Mouse (Mus musculus) colon, adult 2 months (tissue): ENCODE data around the gene Clec1b. TPM values are rescaled to one million over a fixed set of nuclear protein-coding genes. Genes with fewer than 3 reads are reported as not detected.

ENCODE experiments used
- polyA plus RNA-seq: library from polyadenylated mRNA; depleted of rRNA; stranded (reverse); fragments of >200 nt; gene quantifications from 2 replicates; pipeline ENCODE4 v1.2.3, GENCODE M21; 2012; rRNA removed

Clec1b gene
- polyA plus RNA-seq: 0.08 TPM in 1 of 2 replicates, not detected in the other

DNA sequence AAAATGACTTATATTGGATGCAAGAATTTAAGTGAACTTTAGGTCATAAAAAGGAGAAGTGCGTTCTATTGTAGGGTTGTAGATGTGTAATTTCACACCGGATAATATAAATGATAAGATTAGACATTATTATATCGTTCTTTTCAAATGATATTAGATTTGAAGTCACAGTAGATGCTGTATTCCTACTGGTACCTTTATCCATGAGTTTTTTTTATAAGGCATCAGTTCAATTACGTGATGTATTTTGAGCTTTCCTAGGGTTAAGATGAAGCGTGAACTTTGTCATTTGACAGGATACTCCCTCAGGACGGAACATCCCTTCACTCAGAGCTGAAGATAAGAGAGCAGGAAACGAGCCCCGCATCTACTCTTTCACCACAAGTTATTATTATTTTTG lies at the start of gene Clec1b:
Clec1b (plus strand) TSS at position 301 of the 400 bp plus-strand sequence.

GRCm38 (mm10) chr6:129385774-129386173 lies 11.3 kb upstream of the Clec1b start, which contains the start of gene Clec12b:
Gene Clec12b (minus strand): TSS chr6:129385874.

GRCm38 (mm10) chr6:129408562-129408961 lies 11.5 kb downstream of the Clec1b start, which contains the start of gene Clec9a:
Gene Clec9a (plus strand): TSS chr6:129408862.

DNA sequence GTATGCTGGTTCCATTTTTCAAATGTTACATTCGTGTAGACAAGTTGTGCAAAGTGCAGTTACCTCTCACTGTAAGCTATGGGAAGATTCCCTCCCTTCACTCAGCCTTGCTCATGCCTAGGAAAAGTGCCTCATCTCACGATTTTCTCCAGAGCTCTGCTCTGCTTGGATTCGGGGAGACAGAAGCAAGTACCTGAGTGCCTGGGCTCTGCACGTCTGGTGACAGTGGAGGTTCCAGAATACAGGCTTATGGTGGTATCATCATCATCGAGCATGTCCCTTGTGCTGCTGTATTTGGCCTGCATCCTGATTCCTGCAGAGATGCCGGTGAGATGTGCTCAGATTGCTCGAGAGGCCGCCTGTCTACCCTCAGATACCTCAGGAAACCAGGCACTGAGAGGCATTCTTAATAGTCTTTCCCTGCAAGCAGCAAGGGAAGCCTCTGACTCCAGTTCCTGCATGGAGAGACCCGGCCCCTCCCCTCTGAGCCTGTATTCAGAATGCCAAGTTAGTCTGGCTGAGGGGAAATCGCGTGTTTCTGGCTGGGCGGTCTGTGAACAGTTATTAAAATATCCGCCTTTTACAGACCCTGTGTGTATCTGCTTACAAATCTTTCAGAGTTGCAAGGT lies 54.4 kb downstream of the Clec1b start, which contains the start of gene Clec1a:
Clec1a (minus strand) TSS at position 590 of the 629 bp plus-strand sequence.

Other genes with a start within 250 kb of the Clec1b start
- 33.9 and 39.2 TPM in 2 replicates for gene Clec2d, start 216.7 kb upstream of the Clec1b start, polyA plus RNA-seq
- gene Cd69, start 121.9 kb upstream of the Clec1b start, polyA plus RNA-seq: 0.09 and 0.10 TPM in 2 replicates
- not detected in 2 replicates for gene 4922502D21Rik, start 65.5 kb upstream of the Clec1b start, polyA plus RNA-seq
- gene Clec12a, start 54.6 kb upstream of the Clec1b start, polyA plus RNA-seq: 0.07 and 0.12 TPM in 2 replicates
- not detected in 2 replicates for gene Clec12b, start 11.4 kb upstream of the Clec1b start, polyA plus RNA-seq
- gene Clec9a, start 11.6 kb downstream of the Clec1b start, polyA plus RNA-seq: 0.41 and 0.50 TPM in 2 replicates
- gene Clec1a, start 54.7 kb downstream of the Clec1b start, polyA plus RNA-seq: 0.52 and 0.74 TPM in 2 replicates
- not detected in 2 replicates for gene Olr1, start 109.9 kb downstream of the Clec1b start, polyA plus RNA-seq
- not detected in 2 replicates for gene Tmem52b, start 115.3 kb downstream of the Clec1b start, polyA plus RNA-seq
- gene Gabarapl1, start 135.9 kb downstream of the Clec1b start, polyA plus RNA-seq: 36.5 and 47.5 TPM in 2 replicates
- not detected in 2 replicates for gene Klre1, start 180.6 kb downstream of the Clec1b start, polyA plus RNA-seq
- gene Klrd1, start 194.5 kb downstream of the Clec1b start, polyA plus RNA-seq: not detected in 2 replicates
- 0.06 and 0.07 TPM in 2 replicates for gene Klrk1, start 226.6 kb downstream of the Clec1b start, polyA plus RNA-seq
- not detected in 2 replicates for gene Klrc3, start 246.0 kb downstream of the Clec1b start, polyA plus RNA-seq